14 mouse cellular contexts compared by ENCODE assay signal in the genomic region with DNA sequence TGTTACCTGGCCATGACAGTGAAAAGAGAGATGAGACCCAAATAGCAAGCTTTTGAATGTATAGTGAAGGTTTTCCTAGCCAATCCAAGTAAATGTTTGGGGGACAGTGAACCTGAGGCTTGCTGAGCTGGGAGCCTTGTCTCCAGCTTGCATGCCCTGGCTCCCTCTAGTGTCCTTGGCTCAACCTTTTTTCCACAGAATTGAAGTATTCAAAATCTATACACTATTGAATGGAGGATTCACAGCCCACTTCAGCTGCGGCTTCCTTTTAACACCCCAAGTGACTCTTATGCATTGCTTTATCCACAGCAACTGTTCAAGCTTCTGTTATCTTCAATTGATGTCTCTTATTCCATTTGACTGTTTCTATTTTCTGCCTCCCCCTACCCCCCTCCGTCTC. TPM values are rescaled to one million over a fixed set of nuclear protein-coding genes. Genes with fewer than 3 reads are reported as not detected.
DNase-seq lines count a peak whose midpoint lies in the region; ATAC-seq and TF ChIP-seq lines count a peak whose summit lies in the region.
"Had no signal": no experiment of that assay in that cellular context is flagged by ENCODE, and none has a peak within 500 bp of the region (broad histone marks: within the 10 kb centered on the region; RNA-seq: fewer than 3 reads in every experiment).

No protein-coding gene starts in this region.

- H3K9ac ChIP-seq in lung, postnatal 0 days (replicated peaks; ENCODE audit: low read depth): no peak overlapping the region
- H3K9ac ChIP-seq: forebrain, embryonic 13.5 days; hindbrain, embryonic 13.5 days; kidney, embryonic 15.5 days; neural tube, embryonic 12.5 days had no signal

- CTCF ChIA-PET in Patski (lab: Charles Lee): interaction anchor here (1.1 to 2.2 kb wide), 3 partner anchors 11 to 68 kb away, joined by 3 to 4 read pairs (median 3); no protein-coding TSS in a partner anchor

- POLR2A ChIA-PET in Patski (lab: Charles Lee): no interaction called here

- no peak overlapping the region for H3K4me2 ChIP-seq in lung, postnatal 0 days (replicated peaks; ENCODE audit: low read depth, low read length)
- H3K4me2 ChIP-seq: forebrain, embryonic 13.5 days; hindbrain, embryonic 13.5 days; kidney, embryonic 15.5 days; neural tube, embryonic 12.5 days had no signal

- in situ Hi-C loops in Patski (cut with MboI; ENCODE audit: low pct_unique_long_range_greater_than_20kb): loop anchor here (10.0 kb wide), 1 partner anchor 767 kb away; no protein-coding TSS in a partner anchor

- 0 out of 2 replicates have a peak, but pooled peaks have one; percentile 38 for ATAC-seq in frontal cortex, adult (ENCODE audit: low TSS enrichment)
- no peak for ATAC-seq in lung, postnatal 0 days
- no peak for ATAC-seq in Patski
- no peak for ATAC-seq in megakaryocyte, adult 5-6 weeks (ENCODE audit: poor library complexity, severe bottlenecking)
- ATAC-seq: forebrain, embryonic 13.5 days had no signal

- no peaks in the 10 kb centered on the region for H3K36me3 ChIP-seq in lung, postnatal 0 days (ENCODE audit: insufficient read depth, low read length)
- H3K36me3 ChIP-seq: hindbrain, embryonic 13.5 days; kidney, embryonic 15.5 days; neural tube, embryonic 12.5 days had no signal

- H3K27me3 ChIP-seq in lung, postnatal 0 days (replicated peaks; ENCODE audit: insufficient read depth, low read length): no peaks in the 10 kb centered on the region
- H3K27me3 ChIP-seq in Patski: no peaks in the 10 kb centered on the region
- H3K27me3 ChIP-seq: kidney, embryonic 15.5 days; neural tube, embryonic 12.5 days had no signal

- no peak overlapping the region for H3K4me3 ChIP-seq in lung, postnatal 0 days (ENCODE audit: low read depth, low read length)
- H3K4me3 ChIP-seq: forebrain, embryonic 13.5 days; hindbrain, embryonic 13.5 days; kidney, embryonic 15.5 days; megakaryocyte, embryonic 14.5 days; neural tube, embryonic 12.5 days had no signal

- H3K27ac ChIP-seq in lung, postnatal 0 days (ENCODE audit: low read length): no peak overlapping the region
- H3K27ac ChIP-seq: forebrain, embryonic 13.5 days; hindbrain, embryonic 13.5 days; kidney, embryonic 15.5 days; neural tube, embryonic 12.5 days had no signal

- DNase-seq in frontal cortex, postnatal 14 days (ENCODE audit: low spot score in 2 of 2): no peak
- DNase-seq in lung, postnatal 0 days (ENCODE audit: low spot score): no peak
- DNase-seq in lung, postnatal 4 days: no peak
- no peak for DNase-seq in Patski (ENCODE audit: low read depth, low spot score)
- peak; percentile 74 for DNase-seq in thymus, postnatal 14 days
- DNase-seq in heart, postnatal 14 days: no peak
- DNase-seq: layer of hippocampus, postnatal 36 days had no signal

- intact Hi-C loops in heart, postnatal 14 days (cut with DNase I): no loop called here

- no peaks in the 10 kb centered on the region for H3K9me3 ChIP-seq in lung, postnatal 0 days (ENCODE audit: low read length)
- H3K9me3 ChIP-seq: forebrain, embryonic 13.5 days; hindbrain, embryonic 13.5 days; kidney, embryonic 15.5 days; megakaryocyte, embryonic 14.5 days; neural tube, embryonic 12.5 days had no signal

- WGBS in lung, postnatal 0 days: 82% methylated on average over 2 of the region's 2 CpGs

- H3K4me1 ChIP-seq in lung, postnatal 0 days (ENCODE audit: insufficient read depth, low read depth, low read length): no peaks in the 10 kb centered on the region

- TF ChIP-seq EP300 in lung, postnatal 0 days (IDR thresholded peaks at IDR 0.05): no peak

- peak; percentile 40 for TF ChIP-seq CTCF in lung, postnatal 0 days (IDR thresholded peaks at IDR 0.05)
- peak; percentile 46 for TF ChIP-seq CTCF in Patski (IDR thresholded peaks at IDR 0.05)

RNA-seq across cellular contexts. Expression of a gene that starts 26.1 kb away (rescaled TPM):
- 5.9 and 9.2 TPM in 2 replicates for polyA plus RNA-seq in lung, postnatal 0 days (2015; fragmentation: Nextera tagmentation; extraction: Ambion mirVana)
- 5.5 TPM for polyA plus RNA-seq in Patski (2021)
- 21.0 and 25.9 TPM in 2 replicates for total RNA-seq in megakaryocyte, adult 5-6 weeks (2015)
- 29.4 and 31.4 TPM in 2 replicates for total RNA-seq in megakaryocyte, adult 5-6 weeks (2017)
- under 1 TPM; 0.91 to 0.95 TPM for total RNA-seq in heart, postnatal 14 days (2021)

Comparison
In these comparisons a context has a peak if more than half of its experiments do, and no peak if none do; other contexts are left out.
1. RNA of a gene that starts 26.1 kb away (total RNA-seq): 21.0 to 31.4 TPM in megakaryocyte, adult 5-6 weeks; 0.91 to 0.95 TPM in heart, postnatal 14 days; every median in the first group is over 10 times any median in the second.